Mouse (Mus musculus) forebrain, postnatal 0 days (tissue): ENCODE data around the gene Nmi. TPM values are rescaled to one million over a fixed set of nuclear protein-coding genes. Genes with fewer than 3 reads are reported as not detected.

Experiments used
- ATAC-seq: fragments of 200-750 bp; cut with Nextera tagmentation; 2 replicates; pipeline ENCODE4 v1.8.0; 2017; ENCODE audit warnings: mild to moderate bottlenecking, moderate library complexity
- DNase-seq: peaks from one replicate; pipeline ENCODE4 v3.0.0-alpha.2; 2015
- H3K27ac ChIP-seq: fragments of 300-500 bp; sonication (generic); 2 replicates; pipeline ENCODE4 v1.5.1; 2014; ENCODE audit warnings: low read depth, mild to moderate bottlenecking, antibody characterized with exemption, low read length, moderate library complexity, mixed read lengths
- H3K27me3 ChIP-seq: fragments of 300-500 bp; sonication (generic); 2 replicates; pipeline ENCODE4 v1.6.1; 2014; ENCODE audit warnings: mild to moderate bottlenecking, low read length, mixed read lengths; ENCODE audit not compliant: insufficient read depth
- H3K36me3 ChIP-seq: fragments of 300-500 bp; sonication (generic); 2 replicates; pipeline ENCODE4 v1.6.1; 2014; ENCODE audit warnings: mild to moderate bottlenecking, moderate library complexity; ENCODE audit not compliant: insufficient read depth
- H3K4me1 ChIP-seq: fragments of 300-500 bp; sonication (generic); 2 replicates; pipeline ENCODE4 v1.6.1; 2014; ENCODE audit warnings: antibody characterized with exemption; ENCODE audit not compliant: insufficient read depth
- H3K4me2 ChIP-seq: fragments of 300-500 bp; sonication (generic); 2 replicates; pipeline ENCODE4 v1.6.1; 2014; ENCODE audit warnings: low read depth, mild to moderate bottlenecking, moderate library complexity
- H3K4me3 ChIP-seq: fragments of 300-500 bp; sonication (generic); 2 replicates; pipeline ENCODE4 v1.5.1; 2014; ENCODE audit warnings: low read depth, low read length, mixed read lengths
- H3K9ac ChIP-seq: fragments of 300-500 bp; sonication (generic); 2 replicates; pipeline ENCODE4 v1.6.1; 2014; ENCODE audit warnings: mild to moderate bottlenecking
- H3K9me3 ChIP-seq: fragments of 300-500 bp; sonication (generic); 2 replicates; pipeline ENCODE4 v1.6.1; 2016; ENCODE audit warnings: low read length
- CTCF ChIP-seq: sonication (generic); IDR thresholded peaks from 2 replicates; pipeline ENCODE4 v1.5.1; 2016; ENCODE audit warnings: antibody characterized with exemption, control low read depth, low read depth
- WGBS: fragments of 180-500 bp; shearing (Covaris S2); extraction: QIAGEN DNeasy Blood & Tissue Kit; methylation state at CpG from one replicate; pipeline ENCODE4 v1.1.7; 2014; 5-methylcytosine and 5-hydroxymethylcytosine counted together
- polyA plus RNA-seq: library from polyadenylated mRNA; unstranded; fragments of >200 nt; fragmentation: Nextera tagmentation; extraction: Ambion mirVana; gene quantifications from 2 replicates; pipeline ENCODE4 v1.2.1, GENCODE M21; 2015
- total RNA-seq: library from RNA; depleted of rRNA; stranded (reverse); fragments of >200 nt; gene quantifications from 2 replicates; pipeline ENCODE4 v1.2.3, GENCODE M21; 2014

The Nmi gene
- total and polyA plus RNA-seq, 2 experiments from 2014 or later = 3.0 to 7.3 TPM

- no peak for ATAC-seq
- H3K4me3 ChIP-seq = no peak overlapping the region
- H3K36me3 ChIP-seq = no peaks in the 10 kb centered on the region
- DNase-seq = no peak
- H3K27ac ChIP-seq = no peak overlapping the region
- no peaks in the 10 kb centered on the region for H3K9me3 ChIP-seq
- H3K27me3 ChIP-seq = no peaks in the 10 kb centered on the region
- no peak overlapping the region for H3K9ac ChIP-seq
- no peak for TF ChIP-seq CTCF
- 57% methylated on average over 7 of the region's 7 CpGs for WGBS
- H3K4me2 ChIP-seq = no peak overlapping the region
- H3K4me1 ChIP-seq = no peaks in the 10 kb centered on the region
Observed at GRCm38 (mm10) chr2:51999996-52000395, 26.7 kb upstream of the Nmi start.

GRCm38 (mm10) chr2:51991447-51991846 is 18.2 kb upstream of the Nmi start:
- H3K27ac ChIP-seq = no peak overlapping the region
- DNase-seq (no peak), ATAC-seq (no peak)
- no peaks in the 10 kb centered on the region for H3K27me3 ChIP-seq
- no peaks in the 10 kb centered on the region for H3K9me3 ChIP-seq
- H3K36me3 ChIP-seq = no peaks in the 10 kb centered on the region
- no peak overlapping the region for H3K9ac ChIP-seq
- H3K4me2 ChIP-seq = no peak overlapping the region
- 95% methylated on average over 6 of the region's 6 CpGs for WGBS
- no peaks in the 10 kb centered on the region for H3K4me1 ChIP-seq
- TF ChIP-seq CTCF = no peak
- no peak overlapping the region for H3K4me3 ChIP-seq

- Histone ChIP-seq H3K27ac (no peak overlapping the region), H3K4me2 (no peak overlapping the region), H3K9me3 (no peaks in the 10 kb centered on the region), H3K36me3 (no peaks in the 10 kb centered on the region), H3K27me3 (no peaks in the 10 kb centered on the region), H3K4me3 (no peak overlapping the region), H3K9ac (no peak overlapping the region), H3K4me1 (no peaks in the 10 kb centered on the region)
- DNase-seq (no peak), ATAC-seq (no peak)
- TF ChIP-seq CTCF = no peak
- WGBS = 93% methylated on average over 2 of the region's 2 CpGs
Observed at GRCm38 (mm10) chr2:51989559-51989958, 16.3 kb upstream of the Nmi start.

DNA sequence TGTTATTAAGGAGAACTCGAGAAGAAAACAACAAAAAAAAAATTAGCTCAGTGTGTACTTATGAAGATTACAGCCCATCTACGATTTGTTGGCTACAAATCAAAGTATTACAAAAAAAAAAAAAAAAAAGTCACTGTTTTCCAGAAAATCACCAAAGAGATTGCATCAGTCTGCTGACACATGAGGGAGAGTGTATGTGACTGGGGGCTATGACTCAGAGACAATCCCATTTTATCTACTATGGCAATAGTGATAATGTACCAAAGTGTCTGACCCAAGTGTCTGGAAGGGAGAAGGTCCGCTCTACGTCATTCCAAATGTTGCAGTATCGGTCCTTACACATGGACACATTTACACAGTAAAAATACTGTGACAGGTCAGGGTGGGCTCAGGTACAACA is 13.4 kb upstream of the Nmi start:
- Histone ChIP-seq H3K4me1 (no peaks in the 10 kb centered on the region), H3K36me3 (no peaks in the 10 kb centered on the region), H3K27me3 (no peaks in the 10 kb centered on the region), H3K9me3 (no peaks in the 10 kb centered on the region), H3K4me2 (no peak overlapping the region), H3K4me3 (no peak overlapping the region), H3K27ac (no peak overlapping the region), H3K9ac (no peak overlapping the region)
- TF ChIP-seq CTCF = no peak
- DNase-seq (no peak), ATAC-seq (no peak)
- 89% methylated on average over 5 of the region's 5 CpGs for WGBS

GRCm38 (mm10) chr2:51986157-51986556 is 12.9 kb upstream of the Nmi start:
- no peaks in the 10 kb centered on the region for H3K9me3 ChIP-seq
- H3K4me2 ChIP-seq = no peak overlapping the region
- no peaks in the 10 kb centered on the region for H3K36me3 ChIP-seq
- H3K4me1 ChIP-seq = no peaks in the 10 kb centered on the region
- ATAC-seq (no peak), DNase-seq (no peak)
- no peak for TF ChIP-seq CTCF
- no peak overlapping the region for H3K9ac ChIP-seq
- no peaks in the 10 kb centered on the region for H3K27me3 ChIP-seq
- 66% methylated on average over 9 of the region's 9 CpGs for WGBS
- no peak overlapping the region for H3K4me3 ChIP-seq
- H3K27ac ChIP-seq = no peak overlapping the region

GRCm38 (mm10) chr2:51985241-51985640 is 11.9 kb upstream of the Nmi start:
- ATAC-seq (no peak), DNase-seq (no peak)
- Histone ChIP-seq H3K9me3 (no peaks in the 10 kb centered on the region), H3K36me3 (no peaks in the 10 kb centered on the region), H3K9ac (no peak overlapping the region), H3K4me3 (no peak overlapping the region), H3K4me1 (no peaks in the 10 kb centered on the region), H3K27me3 (no peaks in the 10 kb centered on the region), H3K27ac (no peak overlapping the region), H3K4me2 (no peak overlapping the region)
- WGBS = 95% methylated on average over 10 of the region's 10 CpGs
- TF ChIP-seq CTCF = no peak

DNA sequence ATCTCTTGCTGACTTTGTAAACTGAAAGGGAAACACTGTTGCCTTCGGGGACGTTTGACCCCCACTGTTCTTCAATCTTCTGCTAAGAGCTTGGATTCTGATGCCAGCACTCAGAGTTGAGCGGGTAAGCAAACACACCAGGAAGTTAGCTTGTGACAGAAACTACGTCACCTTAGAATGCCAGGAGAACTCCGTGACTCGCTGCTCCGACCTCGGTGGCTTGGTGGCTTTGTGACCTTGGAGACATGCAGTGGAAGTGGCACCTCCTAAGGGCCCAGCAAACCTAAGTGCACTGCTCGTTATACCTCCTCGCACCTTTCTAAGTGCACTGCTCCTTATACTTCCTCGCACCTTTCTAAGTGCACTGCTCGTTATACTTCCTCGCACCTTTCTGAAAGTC is 9.0 kb upstream of the Nmi start:
- no peak overlapping the region for H3K9ac ChIP-seq
- DNase-seq = no peak

More for the DNA sequence above, 9.0 kb upstream of the Nmi start:
- Histone ChIP-seq H3K27ac (no peak overlapping the region), H3K27me3 (no peaks in the 10 kb centered on the region), H3K9me3 (0 out of 2 replicates have a peak, but pooled peaks cover 5% of the 10 kb centered on the region), H3K4me2 (no peak overlapping the region), H3K4me1 (no peaks in the 10 kb centered on the region), H3K36me3 (no peaks in the 10 kb centered on the region), H3K4me3 (no peak overlapping the region)
- 79% methylated on average over 13 of the region's 13 CpGs for WGBS
- TF ChIP-seq CTCF = no peak
- no peak for ATAC-seq
